Mouse (Mus musculus): ENCODE results near the gene T. TPM values are rescaled to one million over a fixed set of nuclear protein-coding genes. Genes with fewer than 3 reads are reported as not detected.
"Not testable (repeated sequence)": the region's sequence is repeated elsewhere in the genome, so short reads cannot be mapped to it uniquely, and the experiment has no call there.

The T gene
- not detected for polyA plus RNA-seq (2017; shearing (Covaris generic))

- ATAC-seq = no peak
Observed at GRCm38 (mm10) chr17:8433978-8434960, at the start of gene T. T (plus strand) TSS chr17:8434423.

GRCm38 (mm10) chr17:8385441-8385840 lies 48.8 kb upstream of the T start:
- ATAC-seq = no peak

- ATAC-seq = peak; percentile 66
Observed at GRCm38 (mm10) chr17:8388463-8388862, 45.8 kb upstream of the T start.

DNA sequence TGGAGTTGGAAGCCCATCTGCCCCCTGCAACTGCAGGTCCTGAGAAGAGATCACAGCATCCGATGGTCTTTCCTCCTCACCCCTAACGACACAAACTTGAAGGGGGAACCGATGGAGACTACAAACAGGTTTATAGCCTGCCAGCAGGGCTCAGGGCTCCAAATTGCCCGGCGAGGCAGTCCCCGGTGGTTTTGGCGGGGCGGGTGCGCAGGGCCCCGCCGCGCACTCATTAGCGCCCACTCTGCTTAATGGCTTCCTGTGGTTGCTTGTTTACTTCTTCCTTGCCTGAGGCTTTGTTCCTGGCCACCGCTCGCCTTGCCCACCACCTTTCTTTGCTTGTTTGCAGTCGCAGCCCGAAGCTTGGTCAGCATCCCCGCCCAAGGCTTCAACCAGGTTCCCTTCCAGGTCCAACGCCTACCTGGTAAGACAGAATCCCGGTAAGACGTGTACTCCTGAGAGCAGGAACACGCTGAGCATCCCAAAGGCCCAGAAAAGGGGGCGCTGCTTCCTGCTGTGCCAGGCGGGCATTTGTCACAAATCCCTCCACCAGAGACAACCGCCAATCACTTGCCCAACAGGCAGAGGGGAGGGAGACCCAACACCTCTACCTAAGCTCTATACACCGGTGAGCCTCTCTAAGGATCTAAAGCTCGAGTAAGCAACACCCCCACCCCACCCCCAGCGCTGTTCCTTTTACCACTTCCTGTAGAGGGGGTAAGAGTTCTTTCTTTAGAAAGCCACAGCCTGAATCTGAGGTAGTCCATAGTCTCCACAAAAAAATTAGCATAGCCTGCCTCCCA lies 45.0 kb upstream of the T start:
- ATAC-seq = peak; percentile 86

DNA sequence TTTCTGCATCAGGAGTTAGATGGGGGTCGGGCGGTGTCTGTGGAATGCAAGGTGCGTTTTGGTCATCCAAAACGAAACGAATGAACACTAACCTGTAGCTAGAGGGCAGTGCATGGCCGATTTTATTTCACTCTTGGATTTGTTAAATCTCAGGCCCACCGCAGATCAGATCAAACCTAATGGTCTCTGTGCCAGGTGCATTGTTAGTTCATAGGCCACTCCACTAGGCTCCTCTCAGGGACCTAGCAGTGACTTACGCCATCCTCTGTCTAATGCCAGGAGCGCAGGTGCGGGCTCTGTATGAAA lies 44.5 kb upstream of the T start:
- no peak for ATAC-seq

DNA sequence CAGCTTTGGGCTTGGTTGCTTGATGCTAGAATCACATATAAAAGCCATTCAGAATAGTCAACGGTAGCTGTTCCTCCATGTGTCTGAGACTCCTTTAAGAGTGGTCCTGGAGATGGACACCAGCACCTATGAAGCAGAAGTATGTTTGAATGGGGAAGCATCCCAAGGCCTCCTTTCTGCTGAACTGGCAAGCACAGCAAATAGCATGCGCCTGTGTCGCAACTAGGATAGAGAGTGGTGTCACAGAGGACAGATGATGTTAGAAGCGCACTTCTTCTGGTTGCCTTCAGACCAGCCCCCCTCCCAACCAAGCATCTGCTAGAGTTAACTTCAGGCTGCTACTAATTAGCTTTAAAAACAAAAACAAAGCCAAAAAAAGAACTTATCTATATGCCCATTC lies 43.7 kb upstream of the T start:
- ATAC-seq = no peak

DNA sequence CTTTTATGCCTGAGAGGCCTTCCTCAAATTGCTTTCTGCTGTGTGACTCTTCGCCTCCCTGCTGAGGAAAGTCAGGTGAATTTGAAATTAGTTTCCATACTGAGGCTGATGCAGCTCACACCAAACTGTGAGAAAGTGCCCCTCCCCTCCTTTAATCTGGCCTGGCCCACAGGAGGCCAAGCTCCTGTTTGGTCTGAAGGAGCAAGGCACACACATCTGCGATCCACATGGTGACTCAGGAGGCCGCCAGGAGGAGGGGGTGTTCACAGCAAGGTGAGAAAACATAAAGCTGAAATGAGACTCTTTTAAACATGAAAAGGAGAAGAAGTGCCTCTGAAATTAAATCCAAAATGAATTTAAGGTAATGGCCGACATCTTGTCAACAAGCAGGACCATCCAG lies 37.9 kb upstream of the T start:
- ATAC-seq = no peak

DNA sequence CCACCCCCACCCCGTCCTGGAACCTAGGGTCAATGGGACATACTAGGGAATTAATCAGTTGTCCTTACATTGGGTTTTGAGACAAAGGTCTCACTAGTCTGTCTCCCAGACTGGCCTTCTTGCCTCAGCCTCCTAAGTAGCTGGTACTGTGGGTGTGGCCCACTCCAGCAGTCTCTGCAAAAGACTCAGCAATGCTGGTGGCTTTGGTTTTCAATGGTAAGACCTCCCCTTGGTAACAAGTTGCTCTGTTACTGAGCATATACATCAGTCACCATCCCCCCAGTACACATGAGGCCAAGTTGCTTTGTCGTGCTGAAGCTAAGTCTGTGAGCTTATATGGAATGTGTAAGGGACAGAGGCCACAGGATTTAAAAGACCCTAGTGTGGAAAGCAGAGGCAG lies 36.3 kb upstream of the T start:
- no peak for ATAC-seq

DNA sequence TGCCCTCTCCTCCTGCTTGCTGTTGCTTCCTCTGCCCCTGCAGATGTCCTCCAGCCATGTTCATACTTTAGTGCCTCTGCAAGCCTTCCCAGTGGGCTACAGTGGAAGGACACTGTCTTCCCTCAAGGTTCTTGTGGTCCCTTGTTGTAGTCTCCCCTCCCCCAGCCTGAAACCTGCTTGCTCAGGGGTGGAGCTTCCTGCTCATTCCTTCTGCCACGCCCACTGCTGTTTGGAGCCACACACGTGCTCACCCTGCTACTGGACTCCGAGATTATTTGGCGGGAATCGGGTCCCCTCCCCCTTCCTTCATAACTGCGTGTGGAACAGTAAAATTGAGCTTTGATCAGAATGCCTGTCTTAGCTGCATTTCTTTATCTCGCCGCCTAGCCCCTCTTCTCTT lies 30.3 kb upstream of the T start:
- not testable (repeated sequence) for ATAC-seq

DNA sequence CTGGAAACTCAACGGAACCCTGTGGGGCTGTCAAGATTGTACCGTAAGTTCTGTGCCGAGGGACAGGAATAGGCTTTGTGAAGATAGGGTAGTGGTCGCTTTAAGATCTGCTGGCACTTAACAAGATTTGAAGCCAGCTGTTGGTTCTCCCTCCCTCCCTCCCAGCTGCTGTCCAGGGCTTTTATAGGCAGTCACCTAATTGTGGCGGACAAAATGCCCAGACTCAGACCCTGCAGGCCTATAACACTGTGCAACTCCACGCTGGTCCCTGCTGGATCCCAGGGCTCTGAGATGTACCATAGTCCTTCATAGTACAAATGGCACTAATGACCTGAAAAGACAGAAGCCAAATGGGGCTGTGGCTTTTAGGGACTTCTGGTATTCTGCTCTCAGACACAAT lies 27.9 kb upstream of the T start:
- ATAC-seq = no peak

DNA sequence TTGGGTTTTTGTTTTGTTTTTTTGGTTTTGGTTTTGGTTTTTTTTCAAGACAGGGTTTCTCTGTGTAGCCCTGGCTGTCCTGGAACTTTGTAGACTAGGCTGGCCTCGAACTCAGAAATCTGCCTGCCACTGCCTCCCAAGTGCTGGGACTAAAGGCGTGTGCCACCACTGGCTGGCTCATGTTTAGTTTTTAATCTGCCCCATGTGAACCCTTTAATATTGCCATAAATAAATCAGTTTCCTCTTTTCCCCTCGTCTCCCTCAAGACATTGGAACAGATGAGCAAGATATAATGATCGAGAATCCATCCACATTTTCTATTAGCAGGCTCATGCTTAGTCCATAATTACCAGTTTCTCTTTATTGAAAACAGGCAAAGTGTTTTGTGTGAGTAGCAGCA lies 26.2 kb upstream of the T start:
- ATAC-seq = not testable (repeated sequence)

- ATAC-seq = no peak
Observed at GRCm38 (mm10) chr17:8408589-8409295, 25.5 kb upstream of the T start.

GRCm38 (mm10) chr17:8410330-8410729 lies 23.9 kb upstream of the T start:
- no peak for ATAC-seq

- ATAC-seq = no peak
Observed at GRCm38 (mm10) chr17:8413656-8414055, 20.6 kb upstream of the T start.

GRCm38 (mm10) chr17:8415533-8415932 lies 18.7 kb upstream of the T start:
- ATAC-seq = no peak

DNA sequence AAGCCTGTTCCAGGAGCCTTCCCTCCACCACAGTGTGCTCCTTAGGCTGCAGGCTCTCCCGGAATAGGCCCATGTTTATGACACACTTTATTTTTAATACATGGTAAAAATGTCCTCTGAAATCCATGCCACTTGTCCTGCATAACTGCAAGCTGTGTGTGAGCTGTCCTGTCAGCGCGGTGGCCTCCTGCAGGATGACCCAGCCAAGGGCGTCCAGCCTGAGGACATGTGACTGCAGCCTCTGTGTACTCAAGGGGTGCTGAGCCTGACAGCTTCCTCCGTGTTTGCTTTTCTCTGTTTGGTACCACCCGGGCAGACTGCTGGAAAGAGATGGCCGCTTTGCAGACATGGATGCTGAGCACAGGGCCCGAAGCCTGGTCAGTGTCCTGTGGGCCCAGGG lies 17.4 kb upstream of the T start:
- no peak for ATAC-seq

GRCm38 (mm10) chr17:8420739-8421138 lies 13.5 kb upstream of the T start:
- no peak for ATAC-seq

DNA sequence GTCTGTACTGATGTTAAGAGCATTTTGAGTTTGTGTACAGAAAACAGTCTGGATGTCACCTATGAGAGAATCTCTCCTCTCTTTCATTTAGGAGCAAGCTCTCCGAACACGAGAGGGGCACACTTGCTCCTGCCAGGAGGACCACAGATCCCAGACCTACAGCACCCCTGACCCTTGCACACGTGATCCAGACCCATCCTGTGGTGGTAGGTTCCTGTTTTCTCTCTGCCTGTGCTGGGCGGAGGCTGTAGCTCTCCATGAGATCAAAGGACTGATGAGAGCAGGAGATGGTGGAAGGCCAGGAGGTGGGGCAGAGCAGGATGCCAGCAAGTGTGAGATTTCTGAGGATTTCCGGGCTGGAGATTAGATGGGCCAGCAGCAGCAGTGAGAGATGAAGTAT lies 12.7 kb upstream of the T start:
- ATAC-seq = no peak

DNA sequence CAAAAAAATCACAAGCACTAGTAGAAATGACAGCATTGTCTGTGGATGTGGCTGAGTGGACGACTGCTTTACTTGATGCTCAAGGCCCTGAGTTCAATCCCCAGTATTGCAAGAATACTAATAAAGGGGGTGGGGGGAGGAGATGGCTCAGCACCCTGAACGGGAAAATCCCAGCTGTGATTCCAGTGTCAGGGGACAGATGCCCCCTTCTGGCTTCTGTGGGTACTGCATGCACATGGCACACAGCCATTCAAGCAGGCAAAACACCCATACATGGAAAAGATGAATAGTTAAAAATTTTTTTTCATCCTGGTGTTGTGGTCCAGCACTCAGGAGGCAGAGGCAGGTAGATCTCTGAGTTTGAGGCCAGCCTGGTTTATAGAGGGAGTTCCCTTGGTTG lies 10.9 kb upstream of the T start:
- no peak for ATAC-seq

GRCm38 (mm10) chr17:8429436-8429835 lies 4.8 kb upstream of the T start:
- no peak for ATAC-seq

GRCm38 (mm10) chr17:8429896-8430295 lies 4.3 kb upstream of the T start:
- no peak for ATAC-seq

DNA sequence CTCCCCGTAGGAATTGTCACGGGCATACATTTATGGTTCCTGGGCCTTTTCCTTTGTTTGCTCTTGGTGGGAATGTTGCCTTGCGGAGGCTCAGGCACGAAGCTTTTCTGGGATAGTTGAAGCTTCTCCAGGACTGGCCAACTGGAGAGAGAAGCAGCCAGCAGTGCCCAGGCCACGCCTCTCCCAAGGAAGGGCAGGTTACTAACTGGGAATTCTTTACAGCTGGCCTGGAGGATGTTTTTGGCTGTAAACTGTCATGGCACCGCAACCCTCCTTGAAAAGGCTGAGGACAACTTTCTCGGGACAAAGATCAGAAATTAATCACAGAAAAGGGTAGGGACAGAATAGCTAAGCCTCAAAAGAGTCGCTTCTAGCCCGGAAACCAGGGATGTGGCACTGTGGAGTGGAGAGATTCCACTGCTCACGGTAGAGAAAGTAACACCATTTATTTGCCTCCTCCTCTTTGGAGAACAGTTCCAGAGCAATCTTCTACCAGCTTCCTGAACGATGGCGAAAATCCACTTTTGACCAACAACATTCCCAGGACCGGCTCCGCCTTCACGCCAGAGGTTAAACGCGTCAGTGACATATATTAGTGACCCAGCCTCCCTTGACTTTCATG lies 1.9 kb upstream of the T start:
- ATAC-seq = no peak

All from inflammation-experienced regulatory T-cells, adult 6 months (primary cell).